Mouse (Mus musculus): ENCODE measurements around the gene Spop. TPM values are rescaled to one million over a fixed set of nuclear protein-coding genes. Genes with fewer than 3 reads are reported as not detected.

Gene Spop
- polyA plus RNA-seq, 1 experiment, result 65.9 TPM

DNA sequence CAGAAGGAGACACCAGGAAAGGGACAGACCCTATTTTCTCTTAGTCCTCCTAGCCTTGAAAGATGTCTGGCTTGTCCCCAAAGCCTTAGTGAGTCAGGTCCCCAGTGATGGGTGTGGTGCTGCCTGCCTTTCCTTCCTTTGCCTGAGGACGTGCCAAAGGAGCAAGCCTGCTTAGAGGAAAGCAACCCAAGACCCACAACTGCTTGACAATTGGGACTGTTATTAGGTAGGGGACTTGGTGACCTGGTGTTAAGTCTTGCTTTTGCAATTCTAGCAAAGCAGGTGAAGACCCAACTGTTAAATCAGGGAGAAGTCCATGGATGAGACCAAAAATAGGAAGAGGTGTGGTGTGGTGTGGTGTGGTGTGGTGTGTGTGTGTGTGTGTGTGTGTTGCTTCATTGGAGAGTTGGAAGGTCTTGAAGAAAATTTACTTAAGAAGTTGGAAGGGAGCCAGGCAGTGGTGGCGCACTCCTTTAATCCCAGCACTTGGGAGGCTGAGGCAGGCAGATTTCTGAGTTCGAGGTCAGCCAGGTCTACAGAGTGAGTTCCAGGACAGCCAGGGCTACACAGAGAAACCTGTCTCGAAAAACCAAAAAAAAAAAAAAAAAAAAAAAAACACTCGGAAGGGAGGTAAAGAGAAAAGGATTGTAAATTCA is 30.4 kb upstream of the Spop start:
- H3K4me3 ChIP-seq (ENCODE audit: low read depth, low read length), result no peak overlapping the region
- TF ChIP-seq CTCF (IDR thresholded peaks at IDR 0.05; ENCODE audit: extremely low read depth, insufficient read length, insufficient replicate concordance, low read depth, low read length) (no peak), POLR2A (IDR thresholded peaks at IDR 0.05; ENCODE audit: low read depth, low read length) (no peak)
- no peaks in the 10 kb centered on the region for H3K27me3 ChIP-seq (ENCODE audit: control insufficient read depth, insufficient read depth, low read length)
- H3K27ac ChIP-seq (ENCODE audit: insufficient read depth, low read depth, low read length), result no peak overlapping the region
- peaks cover 17% of the 10 kb centered on the region for H3K36me3 ChIP-seq (ENCODE audit: control insufficient read depth, insufficient read depth, low read length)
- WGBS, result 77% methylated on average over 5 of the region's 5 CpGs
- peaks cover 22% of the 10 kb centered on the region for H3K4me1 ChIP-seq (ENCODE audit: control insufficient read depth, insufficient read depth, insufficient read length, low read length)

DNA sequence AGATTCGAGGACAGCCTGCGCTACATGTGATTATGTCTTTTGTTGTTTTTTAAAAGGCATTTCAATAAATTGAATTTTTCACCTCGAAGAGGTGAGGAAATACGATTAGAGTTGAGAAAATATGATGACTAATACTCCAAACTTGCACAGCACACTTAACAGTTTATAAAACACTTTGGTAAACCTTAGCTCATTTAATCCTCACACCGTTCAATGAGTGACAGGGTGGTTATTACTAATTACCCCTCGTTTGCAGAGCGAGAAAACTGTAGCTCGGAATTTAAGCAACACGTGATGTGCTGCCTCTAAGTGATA is 29.9 kb upstream of the Spop start:
- H3K4me1 ChIP-seq (ENCODE audit: control insufficient read depth, insufficient read depth, insufficient read length, low read length), result peaks cover 23% of the 10 kb centered on the region
- no peaks in the 10 kb centered on the region for H3K27me3 ChIP-seq (ENCODE audit: control insufficient read depth, insufficient read depth, low read length)
- H3K27ac ChIP-seq (ENCODE audit: insufficient read depth, low read depth, low read length), result no peak overlapping the region
- TF ChIP-seq POLR2A (IDR thresholded peaks at IDR 0.05; ENCODE audit: low read depth, low read length) (no peak), CTCF (IDR thresholded peaks at IDR 0.05; ENCODE audit: extremely low read depth, insufficient read length, insufficient replicate concordance, low read depth, low read length) (no peak)
- 34% methylated on average over 9 of the region's 9 CpGs for WGBS
- H3K4me3 ChIP-seq (ENCODE audit: low read depth, low read length), result 0 out of 2 replicates have a peak overlapping the region, but pooled peaks have one; percentile 2
- H3K36me3 ChIP-seq (ENCODE audit: control insufficient read depth, insufficient read depth, low read length), result peaks cover 18% of the 10 kb centered on the region

DNA sequence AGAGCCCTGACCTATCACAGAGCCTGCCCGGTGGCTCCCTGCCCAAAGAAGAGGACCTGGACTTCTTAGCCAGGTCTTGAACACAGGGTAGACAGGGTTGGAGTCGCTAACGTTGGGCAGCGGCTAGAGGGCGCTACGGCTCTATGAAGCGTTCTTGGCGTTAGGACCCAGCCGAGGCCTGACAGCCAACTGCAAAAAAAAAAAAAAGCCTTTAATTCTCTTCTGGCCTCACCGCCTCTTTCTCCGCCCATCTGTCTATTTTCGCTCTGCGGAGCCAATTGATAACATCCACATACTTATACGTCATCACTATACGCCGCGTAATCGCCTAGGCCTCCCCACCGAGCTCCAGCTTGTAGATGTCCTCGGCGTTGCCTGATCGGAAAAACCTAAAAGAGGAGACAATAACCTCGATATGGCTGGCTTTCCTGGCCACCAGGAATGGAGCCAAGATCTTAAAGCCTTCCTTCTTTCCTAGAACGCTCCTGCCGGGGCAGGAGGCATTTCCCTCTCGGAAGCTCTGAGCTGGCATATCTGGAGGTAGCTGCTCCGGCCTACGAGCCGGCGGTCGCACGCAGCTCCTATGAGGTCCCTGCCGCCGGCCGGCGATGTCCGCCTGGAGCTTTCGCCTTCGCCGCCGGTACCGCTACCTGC is 29.4 kb upstream of the Spop start, which contains the start of gene Slc35b1:
Gene Slc35b1 (plus strand): TSS at position 374 of the 654 bp plus-strand sequence.
- Histone ChIP-seq H3K27me3 (ENCODE audit: control insufficient read depth, insufficient read depth, low read length) (no peaks in the 10 kb centered on the region), H3K27ac (ENCODE audit: insufficient read depth, low read depth, low read length) (peak within 1 kb of the TSS; percentile 90), H3K36me3 (ENCODE audit: control insufficient read depth, insufficient read depth, low read length) (peaks cover 21% of the 10 kb centered on the region), H3K4me3 (ENCODE audit: low read depth, low read length) (peak within 1 kb of the TSS; percentile 99), H3K4me1 (ENCODE audit: control insufficient read depth, insufficient read depth, insufficient read length, low read length) (peaks cover 23% of the 10 kb centered on the region)
- peak; percentile 81 for TF ChIP-seq POLR2A (IDR thresholded peaks at IDR 0.05; ENCODE audit: low read depth, low read length)
- peak; percentile 89 for TF ChIP-seq CTCF (IDR thresholded peaks at IDR 0.05; ENCODE audit: extremely low read depth, insufficient read length, insufficient replicate concordance, low read depth, low read length)
- WGBS, result under 1% methylated on average over 42 of the region's 42 CpGs

DNA sequence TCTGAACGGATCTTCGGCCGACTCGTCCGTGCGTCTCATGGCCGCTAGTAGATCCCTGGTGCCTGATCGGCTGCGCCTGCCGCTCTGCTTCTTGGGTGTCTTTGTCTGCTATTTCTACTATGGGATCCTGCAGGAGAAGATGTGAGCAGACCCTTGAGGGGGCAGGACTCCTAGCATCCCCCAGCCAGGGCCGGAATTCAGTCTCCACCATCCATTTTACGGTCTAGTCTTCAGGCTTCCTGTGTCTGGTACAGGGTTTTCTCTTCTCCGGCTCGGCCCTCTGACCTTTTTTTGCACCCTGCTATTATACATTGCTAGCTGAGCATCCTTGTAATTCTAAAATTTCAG is 28.9 kb upstream of the Spop start:
- no peak for TF ChIP-seq POLR2A (IDR thresholded peaks at IDR 0.05; ENCODE audit: low read depth, low read length)
- no peak for TF ChIP-seq CTCF (IDR thresholded peaks at IDR 0.05; ENCODE audit: extremely low read depth, insufficient read length, insufficient replicate concordance, low read depth, low read length)
- H3K36me3 ChIP-seq (ENCODE audit: control insufficient read depth, insufficient read depth, low read length), result peaks cover 26% of the 10 kb centered on the region
- WGBS, result under 1% methylated on average over 14 of the region's 14 CpGs
- H3K27me3 ChIP-seq (ENCODE audit: control insufficient read depth, insufficient read depth, low read length), result no peaks in the 10 kb centered on the region
- H3K27ac ChIP-seq (ENCODE audit: insufficient read depth, low read depth, low read length), result peak overlapping the region; percentile 90
- peak overlapping the region; percentile 99 for H3K4me3 ChIP-seq (ENCODE audit: low read depth, low read length)
- H3K4me1 ChIP-seq (ENCODE audit: control insufficient read depth, insufficient read depth, insufficient read length, low read length), result peaks cover 23% of the 10 kb centered on the region

DNA sequence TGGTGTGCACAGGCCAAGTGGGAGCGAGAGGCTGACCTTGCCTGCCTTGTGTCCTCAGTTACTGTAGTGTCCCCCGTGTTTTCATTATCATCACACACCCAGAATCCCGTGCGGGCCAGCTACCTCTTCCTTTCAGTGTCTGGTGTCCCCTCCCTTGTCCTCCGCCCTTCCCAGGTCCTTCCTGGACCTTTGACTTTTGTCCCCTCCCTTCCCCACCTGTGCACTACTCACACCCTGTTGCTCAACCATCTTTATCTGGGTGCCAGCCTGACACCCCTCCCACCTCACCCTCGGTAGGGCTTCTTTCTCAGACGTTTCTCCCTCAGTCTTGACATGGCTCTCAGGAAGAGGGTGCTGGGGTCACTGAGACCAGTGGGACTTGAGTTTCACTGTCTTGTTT is 26.5 kb upstream of the Spop start:
- 24% methylated on average over 7 of the region's 7 CpGs for WGBS
- Histone ChIP-seq H3K27me3 (ENCODE audit: control insufficient read depth, insufficient read depth, low read length) (no peaks in the 10 kb centered on the region), H3K36me3 (ENCODE audit: control insufficient read depth, insufficient read depth, low read length) (peaks cover 46% of the 10 kb centered on the region), H3K4me3 (ENCODE audit: low read depth, low read length) (peak overlapping the region; percentile 60), H3K27ac (ENCODE audit: insufficient read depth, low read depth, low read length) (peak overlapping the region; percentile 98), H3K4me1 (ENCODE audit: control insufficient read depth, insufficient read depth, insufficient read length, low read length) (peaks cover 19% of the 10 kb centered on the region)
- no peak for TF ChIP-seq CTCF (IDR thresholded peaks at IDR 0.05; ENCODE audit: extremely low read depth, insufficient read length, insufficient replicate concordance, low read depth, low read length)
- TF ChIP-seq POLR2A (IDR thresholded peaks at IDR 0.05; ENCODE audit: low read depth, low read length), result peak; percentile 59

DNA sequence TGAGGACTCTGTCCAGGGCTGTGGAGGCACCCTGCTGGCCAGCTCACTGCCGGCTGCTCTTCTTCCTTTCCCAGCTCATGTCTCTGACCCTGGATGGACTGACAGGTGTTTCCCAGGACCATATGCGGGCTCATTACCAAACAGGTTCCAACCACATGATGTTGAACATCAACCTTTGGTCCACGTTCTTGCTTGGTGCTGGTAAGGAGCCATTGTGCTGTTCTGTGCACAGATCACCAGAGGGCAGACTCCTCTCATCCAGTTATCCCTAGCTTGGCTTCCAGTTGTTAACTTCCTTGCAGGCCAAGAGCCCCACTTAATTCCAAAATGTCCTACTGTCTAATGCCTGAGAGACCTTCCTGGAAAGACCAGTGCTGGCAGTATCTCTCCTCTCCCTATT is 24.9 kb upstream of the Spop start:
- H3K27ac ChIP-seq (ENCODE audit: insufficient read depth, low read depth, low read length), result peak overlapping the region; percentile 98
- H3K36me3 ChIP-seq (ENCODE audit: control insufficient read depth, insufficient read depth, low read length), result peaks cover 47% of the 10 kb centered on the region
- no peaks in the 10 kb centered on the region for H3K27me3 ChIP-seq (ENCODE audit: control insufficient read depth, insufficient read depth, low read length)
- peaks cover 19% of the 10 kb centered on the region for H3K4me1 ChIP-seq (ENCODE audit: control insufficient read depth, insufficient read depth, insufficient read length, low read length)
- TF ChIP-seq CTCF (IDR thresholded peaks at IDR 0.05; ENCODE audit: extremely low read depth, insufficient read length, insufficient replicate concordance, low read depth, low read length) (peak; percentile 41; the same call in 1 of the 2 replicates), POLR2A (IDR thresholded peaks at IDR 0.05; ENCODE audit: low read depth, low read length) (no peak)
- no peak overlapping the region for H3K4me3 ChIP-seq (ENCODE audit: low read depth, low read length)
- WGBS, result 27% methylated on average over 3 of the region's 3 CpGs

DNA sequence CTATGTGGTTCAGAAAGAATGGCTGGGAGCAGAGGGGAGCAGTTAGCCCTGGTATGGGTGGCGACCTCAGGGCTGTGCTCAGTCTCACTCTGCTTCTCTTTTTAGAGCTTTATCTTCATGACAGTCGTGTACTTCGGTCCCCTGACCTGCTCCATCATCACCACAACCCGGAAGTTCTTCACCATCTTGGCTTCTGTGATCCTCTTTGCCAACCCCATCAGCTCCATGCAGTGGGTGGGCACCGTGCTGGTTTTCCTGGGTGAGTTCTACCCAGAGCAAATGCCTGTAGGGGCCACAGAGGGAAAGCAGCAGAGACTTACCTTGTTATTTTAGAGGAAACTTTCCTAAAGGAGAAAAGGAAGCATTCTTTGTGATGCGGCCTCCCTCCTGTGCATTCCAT is 23.5 kb upstream of the Spop start:
- TF ChIP-seq CTCF (IDR thresholded peaks at IDR 0.05; ENCODE audit: extremely low read depth, insufficient read length, insufficient replicate concordance, low read depth, low read length), result no peak
- no peak for TF ChIP-seq POLR2A (IDR thresholded peaks at IDR 0.05; ENCODE audit: low read depth, low read length)
- no peaks in the 10 kb centered on the region for H3K27me3 ChIP-seq (ENCODE audit: control insufficient read depth, insufficient read depth, low read length)
- H3K4me1 ChIP-seq (ENCODE audit: control insufficient read depth, insufficient read depth, insufficient read length, low read length), result peaks cover 19% of the 10 kb centered on the region
- no peak overlapping the region for H3K4me3 ChIP-seq (ENCODE audit: low read depth, low read length)
- no peak overlapping the region for H3K27ac ChIP-seq (ENCODE audit: insufficient read depth, low read depth, low read length)
- H3K36me3 ChIP-seq (ENCODE audit: control insufficient read depth, insufficient read depth, low read length), result peaks cover 47% of the 10 kb centered on the region
- WGBS, result 88% methylated on average over 6 of the region's 6 CpGs

All from small intestine, adult 2 months (tissue).